Mouse (Mus musculus) telencephalon, adult 2 months (tissue): ENCODE results near the gene Zfhx3.

ENCODE experiments used
- DNase-seq: peaks from one replicate; pipeline ENCODE4 v3.0.0-alpha.2; 2011; ENCODE audit warnings: low read depth, low spot score

Zfhx3 gene

DNA sequence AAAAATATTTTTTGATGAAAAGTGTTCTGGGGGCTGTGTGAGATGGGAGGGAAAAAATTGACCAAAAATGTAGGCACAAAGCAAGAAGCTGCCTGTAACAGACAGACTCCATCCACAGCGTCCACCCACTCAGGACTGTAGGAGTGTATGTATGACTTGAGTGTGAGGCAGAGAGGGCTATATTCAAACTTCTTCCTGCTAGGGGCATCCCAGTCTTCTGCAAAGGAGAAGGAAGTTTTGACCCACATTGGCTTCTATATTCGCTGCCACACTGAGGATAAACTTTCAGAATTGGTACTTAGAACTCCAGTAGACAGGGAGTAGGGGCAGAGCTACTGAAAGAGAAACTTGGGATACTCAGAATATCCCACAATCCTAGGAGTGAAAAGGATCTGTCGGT is 756.6 kb downstream of the Zfhx3 start:
- DNase-seq, result no peak

GRCm38 (mm10) chr8:108699454-108700345 is 757.3 kb downstream of the Zfhx3 start:
- DNase-seq, result no peak

DNA sequence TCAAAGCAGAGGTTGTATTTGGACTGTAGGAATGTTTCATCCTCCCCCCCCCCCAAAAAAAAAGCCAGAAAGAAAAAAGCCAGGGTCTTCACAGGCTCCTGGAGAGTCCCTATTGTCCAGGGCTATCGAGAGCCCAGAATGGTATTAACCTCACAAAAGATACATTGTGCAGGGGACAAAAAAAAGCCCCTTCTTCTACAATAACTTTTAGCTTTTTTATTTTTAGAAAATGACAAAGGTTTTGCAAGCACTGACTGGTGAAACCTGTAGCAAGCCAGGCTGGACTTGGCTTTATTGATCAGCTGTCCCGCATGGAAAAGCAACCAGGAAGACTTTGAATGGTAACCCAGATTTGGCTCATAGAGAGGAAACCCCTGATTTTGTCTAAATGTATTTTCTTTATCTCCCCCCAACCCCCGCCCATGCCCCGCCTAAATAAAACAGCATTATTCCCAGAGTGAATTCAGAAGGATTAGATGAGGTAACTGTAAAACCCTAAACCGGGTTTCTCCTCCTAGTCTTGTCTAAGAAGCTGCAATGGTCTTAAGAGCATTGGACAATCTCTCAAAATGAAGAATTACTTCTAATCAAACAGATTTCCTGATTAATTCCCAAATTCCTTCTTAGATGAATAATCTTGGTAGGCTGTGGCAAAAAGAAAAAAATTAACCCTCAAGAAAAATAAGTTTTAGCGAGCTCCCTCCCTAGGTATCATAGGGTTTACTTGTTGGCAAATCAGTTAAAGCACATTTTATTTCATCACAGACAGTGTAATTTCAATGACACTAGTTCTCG is 759.1 kb downstream of the Zfhx3 start:
- DNase-seq, result no peak

DNA sequence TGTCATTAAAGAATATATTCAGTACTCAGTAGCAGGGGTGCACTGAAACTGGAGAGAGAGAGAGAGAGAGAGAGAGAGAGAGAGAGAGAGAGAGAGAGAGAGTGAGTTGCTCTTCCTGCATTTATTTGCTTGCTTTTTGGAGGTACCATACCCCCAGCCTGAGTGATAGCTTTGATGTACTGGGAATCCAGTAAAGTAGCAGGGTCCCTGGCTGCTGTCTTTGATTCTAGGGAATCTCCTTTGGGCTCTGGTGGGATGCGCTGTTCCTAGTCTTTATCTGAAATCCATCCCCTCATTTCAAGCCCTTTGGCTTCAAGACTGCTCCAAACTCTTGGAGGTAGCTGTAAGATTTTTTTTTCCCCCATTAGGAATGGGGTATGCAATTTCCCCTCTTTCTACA is 759.8 kb downstream of the Zfhx3 start:
- DNase-seq, result no peak

DNA sequence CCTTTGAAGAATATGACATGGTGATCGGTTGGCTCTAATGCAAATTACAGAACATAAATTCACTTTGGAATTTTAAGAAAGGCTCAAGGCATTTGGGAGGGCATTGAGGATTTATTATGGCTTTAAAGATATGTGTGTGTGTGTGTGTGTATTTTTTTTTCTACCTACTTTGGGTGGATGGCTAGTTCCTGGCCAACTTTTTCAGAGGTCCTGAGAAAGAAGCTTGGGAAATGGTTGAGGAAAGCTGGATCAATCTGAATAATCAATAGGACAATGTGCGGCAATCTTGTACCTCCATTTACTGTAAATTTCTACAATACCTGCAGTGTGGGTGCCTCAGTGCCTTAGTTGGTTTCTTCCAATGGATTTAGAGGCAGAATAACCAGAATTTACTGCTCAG is 763.3 kb downstream of the Zfhx3 start:
- no peak for DNase-seq

DNA sequence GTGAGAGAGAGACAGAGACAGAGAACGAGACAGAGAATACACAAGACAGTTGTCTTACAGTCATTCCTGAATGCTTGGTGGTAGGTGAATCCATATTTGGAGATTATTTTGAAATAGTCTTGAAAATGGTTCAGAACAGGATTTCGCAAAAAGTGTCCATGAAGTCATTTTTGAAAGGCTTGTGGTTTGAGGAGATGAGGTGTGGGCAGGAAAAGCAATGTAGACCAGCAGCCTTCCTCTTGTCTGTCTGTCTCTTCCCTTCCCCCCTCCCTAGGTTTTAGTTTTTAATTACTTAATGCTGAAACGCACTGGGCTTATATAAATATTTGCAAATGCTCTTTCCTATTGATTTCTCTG is 764.0 kb downstream of the Zfhx3 start:
- DNase-seq, result no peak

- DNase-seq, result no peak
Measured at GRCm38 (mm10) chr8:108706848-108707541, 764.6 kb downstream of the Zfhx3 start.

GRCm38 (mm10) chr8:108707576-108708281 is 765.3 kb downstream of the Zfhx3 start:
- no peak for DNase-seq

GRCm38 (mm10) chr8:108708833-108709387 is 766.5 kb downstream of the Zfhx3 start:
- DNase-seq, result no peak

GRCm38 (mm10) chr8:108709441-108709840 is 767.0 kb downstream of the Zfhx3 start:
- no peak for DNase-seq

GRCm38 (mm10) chr8:108709928-108710606 is 767.6 kb downstream of the Zfhx3 start:
- DNase-seq, result no peak

DNA sequence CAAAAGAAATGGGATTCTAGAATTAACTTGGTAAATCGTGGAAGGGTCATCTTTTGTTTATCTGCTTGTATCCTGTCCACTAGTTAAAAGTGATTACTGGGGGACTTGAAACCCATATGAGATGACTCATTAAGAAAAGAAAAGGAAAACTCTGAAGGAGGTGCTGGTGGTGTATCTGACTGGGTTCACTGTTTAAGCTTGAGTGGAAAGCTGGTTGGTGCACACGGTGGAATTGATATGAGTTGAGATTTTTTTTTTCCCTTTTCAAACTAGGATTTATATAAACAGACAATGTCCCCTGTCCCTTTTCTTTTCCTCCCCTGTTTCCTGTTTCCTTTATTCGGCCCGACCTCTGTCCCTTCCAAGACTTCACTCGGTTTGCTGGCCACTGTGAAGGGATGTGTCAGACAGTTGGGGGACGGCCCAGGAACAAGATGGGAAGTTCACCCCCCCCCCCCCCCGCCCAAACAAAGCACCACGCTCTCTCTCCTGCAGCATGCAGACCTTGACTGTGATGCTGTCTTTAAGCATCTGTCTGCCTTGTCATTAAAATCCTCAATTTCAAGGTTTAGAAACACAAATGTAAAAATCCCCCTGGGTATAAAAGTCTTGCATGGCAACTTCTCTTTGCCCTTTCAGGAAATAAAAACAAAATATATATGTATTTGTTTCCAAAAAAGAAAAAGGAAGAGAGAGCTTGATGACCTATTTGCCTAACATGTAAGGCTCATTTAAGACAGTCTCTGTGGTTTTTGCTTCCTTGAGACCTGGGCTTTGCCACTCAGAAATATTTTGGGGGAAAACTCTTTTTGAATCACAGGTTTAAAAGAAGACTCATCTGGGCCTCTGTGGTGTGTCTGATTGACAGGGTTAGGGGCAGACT is 768.4 kb downstream of the Zfhx3 start:
- no peak for DNase-seq

DNA sequence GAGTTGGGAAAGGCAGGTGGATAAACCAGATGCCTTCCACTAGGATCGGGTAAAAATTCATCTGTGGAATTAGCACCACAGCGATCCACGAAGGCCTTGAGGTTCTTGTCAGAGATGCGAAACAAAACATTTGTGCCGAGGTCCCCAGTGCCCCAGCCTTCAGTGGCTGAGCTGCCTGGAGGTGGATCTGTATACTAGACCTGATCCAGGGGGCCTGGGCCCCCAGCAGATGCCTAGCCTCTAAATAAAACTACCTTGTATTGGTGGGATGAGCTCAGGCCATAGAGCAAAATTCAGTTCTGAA is 769.0 kb downstream of the Zfhx3 start:
- DNase-seq, result no peak

GRCm38 (mm10) chr8:108712001-108712411 is 769.6 kb downstream of the Zfhx3 start:
- DNase-seq, result no peak

- no peak for DNase-seq
Measured at GRCm38 (mm10) chr8:108712607-108713006, 770.2 kb downstream of the Zfhx3 start.

DNA sequence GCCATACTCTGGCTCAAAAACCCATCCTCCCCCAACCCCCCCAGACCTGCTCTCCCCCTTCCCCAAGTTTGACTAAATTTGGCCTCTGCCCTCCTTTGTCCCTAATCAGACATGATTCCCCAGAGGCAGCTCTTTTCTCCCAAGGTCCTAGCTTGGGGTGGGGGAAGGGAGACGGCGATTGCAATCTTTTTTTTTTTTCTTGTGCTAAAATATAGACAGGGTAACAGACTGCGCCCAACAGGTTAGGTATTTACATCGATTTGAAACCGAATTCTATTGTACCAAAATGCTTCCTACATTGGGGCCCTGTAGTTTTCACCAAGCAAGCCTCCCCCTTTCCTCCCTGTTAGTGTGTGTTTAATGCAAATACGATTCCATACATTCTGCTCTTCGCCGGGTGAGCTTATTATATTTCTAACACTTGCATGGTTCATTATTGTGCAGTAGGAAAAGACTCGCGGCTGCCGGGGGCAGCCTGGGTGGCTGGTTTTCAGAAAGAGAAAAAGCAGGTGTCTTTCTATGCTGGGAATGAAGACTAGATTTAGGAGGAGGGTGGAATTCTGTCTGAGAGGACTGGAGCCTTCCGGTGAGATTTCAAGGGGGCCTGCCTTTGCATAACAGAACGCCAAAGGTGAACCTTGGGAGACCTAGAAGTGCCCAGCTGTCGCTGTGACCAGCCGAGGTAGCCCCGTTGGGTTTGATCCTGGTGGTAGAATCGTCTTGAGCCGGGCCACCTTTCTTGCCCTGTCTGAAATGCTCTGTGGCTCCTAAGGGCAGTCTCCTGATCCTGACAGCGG is 771.1 kb downstream of the Zfhx3 start:
- DNase-seq, result no peak

- no peak for DNase-seq
Measured at GRCm38 (mm10) chr8:108714143-108714635, 771.7 kb downstream of the Zfhx3 start.

GRCm38 (mm10) chr8:108714636-108715415 is 772.4 kb downstream of the Zfhx3 start:
- DNase-seq, result no peak
